Mouse (Mus musculus) layer of hippocampus, adult 18-20 months (tissue): ENCODE results near the gene Nme9. TPM values are rescaled to one million over a fixed set of nuclear protein-coding genes. Genes with fewer than 3 reads are reported as not detected.

ENCODE experiments used
- DNase-seq, 2 experiments: peaks; one replicate each; pipeline ENCODE4 v3.0.0; 2022; ENCODE audit warnings: low spot score in 2 of 2
- total RNA-seq, 2 experiments: library from RNA; stranded (reverse); gene quantifications; 2 replicates each; pipeline ENCODE4 v1.2.3; 2021

Nme9 gene
- total RNA-seq, 2 experiments from 2014 or later, result 0.46 to 1.1 TPM

DNA sequence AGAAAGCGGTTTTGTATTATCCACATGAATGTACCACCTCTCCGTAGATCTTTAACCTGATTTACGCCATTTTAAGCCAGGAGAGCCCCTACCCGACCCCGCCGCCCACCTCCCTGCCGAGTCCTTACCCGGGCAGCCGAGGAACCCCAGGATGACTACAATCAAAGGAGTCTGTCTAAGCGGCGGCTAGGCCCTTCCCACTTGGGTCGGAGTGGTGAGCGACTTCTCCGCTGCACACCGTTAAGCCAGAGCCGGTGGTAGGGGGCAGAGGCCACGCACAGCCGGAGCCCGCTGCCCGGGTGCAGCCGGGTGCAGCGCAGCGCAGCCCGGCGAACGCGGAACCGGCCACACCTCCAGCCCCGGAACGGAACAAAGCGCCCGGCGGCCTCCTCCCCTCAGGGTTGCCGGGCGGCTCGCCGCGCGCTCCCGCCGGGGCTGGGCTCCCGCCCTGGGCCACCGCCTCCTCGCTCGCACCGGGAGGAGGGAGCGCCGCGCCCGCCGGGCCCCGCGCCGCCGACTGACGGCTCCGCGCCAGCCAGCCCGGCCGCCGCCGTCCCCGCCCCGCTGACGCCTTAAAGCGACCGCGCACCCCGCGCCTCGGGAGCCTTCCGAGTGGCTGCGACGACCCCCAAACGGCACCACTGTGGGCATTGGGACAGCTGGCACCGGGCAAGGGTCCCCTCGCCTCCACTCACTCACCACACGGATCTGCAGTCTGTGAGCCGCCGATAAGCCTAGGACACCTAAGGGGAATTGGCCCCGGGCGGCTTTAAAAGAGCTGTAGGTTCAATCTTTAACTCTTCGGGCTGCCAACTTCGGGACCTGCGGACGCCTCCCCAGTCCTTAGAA lies 14.9 kb upstream of the Nme9 start:
- peak; percentile 71 to 84 for DNase-seq

DNA sequence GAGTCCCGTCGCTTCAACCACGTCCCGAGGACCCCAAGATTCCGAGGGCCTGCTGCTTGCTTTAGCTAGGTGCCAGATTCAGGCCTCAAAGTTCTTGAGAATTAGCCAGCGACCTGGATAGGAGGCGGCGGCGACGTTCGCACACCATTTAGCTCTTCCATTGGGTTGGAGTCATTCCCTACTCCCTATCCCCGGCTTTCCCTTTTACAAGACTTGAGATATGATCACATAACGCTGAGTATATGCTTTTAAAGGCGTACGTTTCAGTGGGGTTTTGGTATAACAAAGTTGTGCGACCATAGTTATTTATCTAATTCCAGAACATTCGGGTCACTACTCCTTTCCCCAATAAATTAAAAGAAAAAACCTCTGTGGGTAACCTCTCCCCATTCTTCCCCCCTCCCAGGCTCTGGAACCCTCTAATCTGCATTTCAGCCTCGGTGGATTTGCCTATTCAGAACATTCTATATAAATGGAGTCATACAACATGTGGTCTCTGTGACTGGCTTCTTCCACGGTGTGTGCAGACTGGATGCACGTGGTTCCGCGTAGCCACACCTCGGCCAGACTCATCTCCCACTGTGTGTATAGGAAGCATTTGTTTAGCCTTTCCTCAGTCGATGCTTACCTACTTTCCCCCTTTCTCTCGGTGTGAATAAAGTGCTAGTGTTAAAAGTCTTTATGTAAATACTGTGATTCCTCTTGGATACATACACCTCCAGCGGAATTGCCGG lies 14.1 kb upstream of the Nme9 start, which contains the start of gene Mras:
TSS of gene Mras (minus strand) at position 351 of the 734 bp plus-strand sequence.
- DNase-seq, result no peak

DNA sequence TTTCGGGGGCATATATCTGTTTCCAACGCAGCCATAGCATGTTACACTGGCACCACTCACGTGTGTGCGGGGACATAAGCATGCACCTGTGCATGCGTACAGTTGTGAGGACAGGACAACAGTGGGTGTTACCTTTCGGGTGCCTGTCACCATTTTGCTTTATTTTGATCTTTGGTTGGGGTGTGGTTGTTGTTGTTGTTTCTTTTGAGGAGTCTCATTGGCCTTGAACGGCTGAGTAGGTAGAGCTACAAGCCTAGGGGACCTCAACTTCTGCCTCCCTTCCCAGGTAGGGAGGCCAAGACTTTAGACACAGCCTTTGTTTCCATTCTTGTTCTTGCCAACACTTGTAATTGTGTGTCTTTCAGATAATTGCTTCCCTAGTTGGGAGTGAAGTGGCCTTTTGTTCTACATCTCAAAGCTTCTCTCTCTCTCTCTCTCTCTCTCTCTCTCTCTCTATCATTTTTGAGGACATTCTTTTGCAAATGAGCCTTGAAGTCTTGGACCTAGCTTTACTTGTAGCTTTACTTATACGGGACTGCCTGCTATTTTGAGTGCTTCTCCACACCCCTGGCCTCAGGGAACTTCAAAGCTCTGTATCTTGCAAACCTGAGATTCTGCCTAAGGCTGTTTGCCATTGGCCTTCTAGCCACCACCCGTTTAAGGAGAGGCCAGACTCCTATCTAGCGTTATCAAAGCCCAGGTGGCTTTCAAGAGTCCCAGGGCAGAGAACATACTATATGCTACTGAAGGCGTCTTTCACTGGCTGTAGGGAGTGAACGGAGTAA lies 13.3 kb upstream of the Nme9 start:
- no peak for DNase-seq

DNA sequence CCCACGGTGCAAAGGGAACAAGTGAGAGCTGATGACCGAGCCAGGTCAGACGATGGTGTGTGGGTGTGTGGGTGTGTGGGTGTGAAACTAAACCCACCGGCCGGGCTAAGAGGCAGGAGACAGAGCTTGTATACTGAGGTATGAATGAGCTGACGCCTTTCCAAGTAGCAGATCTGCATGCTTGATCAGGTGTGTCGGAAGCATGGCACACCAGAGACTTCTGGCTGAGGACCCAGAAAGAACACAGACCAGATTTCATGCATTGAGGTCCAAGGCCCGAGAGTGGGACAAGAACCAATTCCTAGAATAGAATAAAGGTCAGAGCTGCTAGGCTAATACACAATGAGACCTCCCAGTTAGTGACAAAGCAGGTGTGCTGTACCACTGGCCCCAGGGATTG lies 12.2 kb upstream of the Nme9 start:
- DNase-seq, result no peak

DNA sequence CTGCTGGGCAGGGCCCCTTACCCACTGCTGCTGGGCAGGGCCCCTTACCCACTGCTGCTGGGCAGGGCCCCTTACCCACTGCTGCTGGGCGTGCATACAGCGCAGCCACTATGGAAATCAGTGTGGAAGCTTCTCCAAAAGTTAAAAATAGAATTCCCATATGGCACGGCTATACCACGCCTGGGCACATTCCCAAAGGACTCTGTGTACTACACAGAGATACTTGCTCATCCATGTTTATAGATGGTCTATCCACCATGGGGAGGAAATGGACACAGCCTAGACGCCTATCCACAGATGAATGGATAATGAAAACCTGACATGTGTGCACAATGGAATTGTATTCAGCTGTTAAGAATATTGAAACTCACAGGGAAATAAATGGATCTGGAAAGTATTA lies 10.3 kb upstream of the Nme9 start:
- peak in 1 of 2 experiments; percentile 46 for DNase-seq

DNA sequence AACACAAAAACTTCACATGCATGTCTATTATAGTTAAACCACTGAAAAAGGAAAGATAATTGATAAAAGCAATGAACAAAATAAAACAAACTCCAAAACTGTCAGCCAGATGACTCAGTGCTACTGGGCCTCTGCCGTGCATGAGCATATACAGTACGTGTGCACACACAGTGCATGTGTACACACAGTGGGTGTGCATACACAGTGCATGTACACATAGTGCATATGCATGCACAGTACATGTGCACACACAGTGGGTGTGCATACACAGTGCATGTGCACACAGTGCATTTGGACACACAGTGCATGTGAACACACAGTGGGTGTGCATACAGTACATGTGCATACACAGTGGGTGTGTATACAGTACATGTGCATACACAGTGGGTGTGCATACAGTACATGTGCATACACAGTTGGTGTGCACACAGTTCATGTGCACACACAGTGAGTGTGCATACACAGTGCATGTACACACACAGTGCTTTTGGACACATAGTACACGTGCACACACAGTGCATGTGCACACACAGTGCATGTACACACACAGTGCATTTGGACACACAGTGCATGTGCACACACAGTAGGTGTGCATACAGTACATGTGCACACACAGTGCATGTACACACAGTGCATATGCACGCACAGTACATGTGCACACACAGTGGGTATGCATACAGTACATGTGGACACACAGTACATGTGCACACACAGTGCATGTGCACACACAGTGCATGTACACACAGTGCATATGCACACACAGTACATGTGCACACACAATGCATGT lies 9.4 kb upstream of the Nme9 start:
- no peak for DNase-seq

DNA sequence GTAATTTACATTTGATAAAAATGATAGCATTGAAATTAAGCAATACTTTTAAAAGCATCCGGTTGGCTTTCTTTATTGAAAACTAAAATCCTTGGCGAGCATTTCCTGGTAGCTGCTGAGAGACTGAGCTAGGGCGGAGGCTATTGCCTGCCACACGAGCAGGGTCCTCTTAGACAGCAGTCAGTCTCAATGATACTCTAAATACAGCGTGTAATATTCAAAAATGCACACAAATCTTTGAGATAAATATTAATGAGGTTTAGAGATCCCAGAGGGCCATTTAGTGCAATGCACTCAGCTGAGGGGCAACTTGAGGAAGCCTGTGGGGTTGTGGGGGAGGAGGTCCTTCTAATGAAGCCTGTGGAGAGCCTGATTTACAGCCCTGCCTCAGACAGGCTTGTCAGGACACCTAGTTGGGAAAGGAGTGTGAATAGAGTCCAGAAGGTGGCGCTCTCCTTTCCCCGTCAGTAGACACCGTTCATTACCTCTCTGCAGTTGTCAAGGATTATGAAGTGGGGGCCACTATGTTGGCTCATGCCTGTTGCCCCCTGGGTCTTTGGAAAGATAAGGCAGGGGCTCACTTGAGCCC lies 6.6 kb upstream of the Nme9 start:
- DNase-seq, result no peak

DNA sequence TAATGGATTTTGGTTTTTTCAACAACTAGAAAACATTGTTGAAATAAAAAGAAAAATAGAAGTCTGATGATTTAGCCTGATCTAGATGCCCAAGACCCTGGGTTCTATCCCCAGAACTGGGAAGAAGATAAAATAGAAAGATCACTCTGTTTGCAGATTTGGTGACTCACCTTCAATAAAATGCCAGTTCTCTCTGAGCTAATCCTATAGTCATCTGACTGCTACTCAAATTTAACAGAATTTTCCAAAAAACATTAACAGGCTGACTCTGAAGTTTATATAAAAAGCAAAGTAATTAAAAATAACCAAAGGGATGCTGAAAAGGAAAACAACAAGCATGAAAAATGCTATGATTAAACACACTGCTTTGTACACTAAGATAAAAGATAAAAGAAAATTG lies 5.0 kb upstream of the Nme9 start:
- DNase-seq, result no peak

DNA sequence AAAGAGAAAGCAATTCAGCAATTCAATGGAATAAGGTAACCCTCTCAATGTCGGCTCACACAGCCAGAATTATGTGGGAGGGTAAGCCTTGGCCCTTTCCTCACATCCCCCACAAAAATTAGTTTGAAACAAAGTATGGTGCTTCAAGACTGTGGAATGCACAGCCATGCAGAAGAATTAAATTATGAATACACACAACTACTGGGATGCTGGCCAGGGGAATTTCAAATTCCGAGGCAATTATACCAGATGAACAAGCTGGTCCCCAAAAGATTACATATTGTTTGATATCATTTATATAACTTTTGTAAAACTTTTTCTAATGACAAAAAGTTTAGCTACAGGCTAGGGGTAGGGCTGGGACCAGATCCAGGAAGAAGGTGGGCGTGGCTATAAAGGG lies 4.0 kb upstream of the Nme9 start:
- peak in 1 of 2 experiments; percentile 77 for DNase-seq

DNA sequence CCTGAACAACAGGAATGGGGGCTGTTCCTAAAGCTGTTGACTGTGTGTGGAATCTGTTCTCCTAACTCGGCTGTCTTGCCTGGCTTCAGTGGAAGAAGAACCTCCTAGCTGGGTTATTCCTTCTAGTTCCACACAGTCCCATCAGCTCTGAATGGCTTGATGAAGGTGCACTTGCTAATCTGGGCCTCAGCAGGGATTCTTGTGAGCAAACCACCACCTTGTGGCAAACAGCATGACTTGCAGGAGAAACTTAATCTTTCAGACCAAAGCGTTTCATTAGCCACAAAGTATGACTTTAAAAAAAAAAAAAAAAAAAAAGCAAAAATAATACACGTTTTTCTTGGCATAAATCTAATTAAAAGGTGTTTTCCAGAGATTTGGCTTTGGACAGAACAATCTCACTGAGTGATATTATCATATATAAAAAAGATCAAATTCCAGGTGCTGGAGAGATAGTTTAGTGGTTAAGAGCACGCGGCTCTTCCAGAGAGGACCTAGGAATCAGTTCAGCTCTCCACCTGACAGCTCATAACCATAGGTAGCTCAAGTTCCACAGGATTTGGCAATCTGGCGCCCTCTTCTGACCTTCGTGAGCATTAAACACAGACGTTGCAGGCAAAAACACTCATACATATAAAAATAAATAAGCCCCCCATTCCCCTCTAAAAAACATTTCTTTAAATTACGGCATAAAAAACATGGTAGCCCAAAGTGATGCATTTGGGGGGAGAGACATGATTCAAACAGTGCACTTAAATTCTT lies 1.2 kb upstream of the Nme9 start:
- no peak for DNase-seq

DNA sequence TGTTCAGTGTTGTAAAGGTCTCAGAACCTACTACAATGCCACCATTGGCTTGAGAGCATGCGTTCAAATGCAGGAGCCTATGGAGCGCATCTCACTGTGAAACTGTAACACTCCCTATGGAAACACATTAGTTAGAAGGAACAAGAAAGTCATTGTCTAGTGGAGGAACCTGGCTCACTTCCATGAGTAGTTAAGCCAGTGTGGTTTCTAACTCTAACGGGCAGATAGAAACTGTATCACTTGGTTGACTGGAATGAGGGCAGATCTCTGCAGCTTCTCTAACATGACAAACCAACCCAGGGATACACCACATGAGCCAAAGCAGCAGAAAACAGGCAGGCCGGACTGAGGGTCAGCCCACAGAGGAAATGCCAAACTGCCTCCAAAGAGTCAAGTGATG lies 2.9 kb downstream of the Nme9 start:
- no peak for DNase-seq

DNA sequence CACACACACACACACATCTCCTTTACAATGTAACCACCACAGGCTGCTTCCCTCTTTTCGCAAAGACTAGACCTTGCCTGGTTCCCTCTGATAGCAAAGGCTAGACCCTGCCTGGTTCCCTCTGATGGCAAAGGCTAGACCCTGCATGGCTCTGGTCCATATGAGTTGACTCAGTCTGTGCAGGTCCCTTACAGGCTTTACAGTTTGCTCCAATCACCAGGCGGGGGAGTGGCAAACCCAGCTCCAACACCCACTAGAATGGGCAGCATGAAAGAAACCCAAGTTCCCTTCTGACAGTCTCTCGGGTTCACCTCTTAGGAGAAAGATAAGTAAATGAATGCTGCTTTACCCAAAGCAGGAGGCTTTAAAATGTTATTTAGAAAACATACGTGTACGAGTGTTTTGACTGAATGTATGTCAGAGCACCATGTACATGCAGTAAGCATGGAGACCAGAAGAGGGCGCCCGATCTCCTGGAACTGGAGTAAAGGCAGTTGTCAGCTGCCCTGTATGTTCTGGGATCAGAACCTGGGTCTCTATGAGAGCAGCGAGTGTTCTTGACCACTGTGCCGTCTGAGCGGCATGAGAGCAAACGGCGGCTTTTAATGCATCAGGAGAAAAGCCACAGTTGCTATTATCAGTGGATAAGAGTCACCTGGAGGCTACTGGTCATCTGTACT lies 7.4 kb downstream of the Nme9 start:
- peak in 1 of 2 experiments; percentile 68 for DNase-seq

DNA sequence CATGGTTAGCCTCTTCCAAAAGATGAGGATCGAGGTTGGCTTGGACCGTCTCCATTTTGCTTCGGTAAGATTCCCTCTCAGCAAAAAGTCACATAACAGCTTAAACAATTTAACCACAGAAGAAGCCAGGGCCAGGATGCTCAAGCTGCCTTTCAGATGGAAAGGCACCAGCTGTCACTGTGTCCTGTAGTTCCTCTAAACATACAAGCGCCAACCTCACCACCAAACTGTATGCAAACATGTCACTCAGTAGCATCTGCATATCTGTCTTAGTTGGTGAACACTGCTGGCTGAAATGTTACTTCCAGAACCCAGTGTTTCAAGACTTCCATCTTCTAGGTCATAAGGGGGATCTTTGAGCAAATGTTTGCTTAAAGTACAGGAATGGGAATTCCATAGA lies 8.5 kb downstream of the Nme9 start:
- no peak for DNase-seq

DNA sequence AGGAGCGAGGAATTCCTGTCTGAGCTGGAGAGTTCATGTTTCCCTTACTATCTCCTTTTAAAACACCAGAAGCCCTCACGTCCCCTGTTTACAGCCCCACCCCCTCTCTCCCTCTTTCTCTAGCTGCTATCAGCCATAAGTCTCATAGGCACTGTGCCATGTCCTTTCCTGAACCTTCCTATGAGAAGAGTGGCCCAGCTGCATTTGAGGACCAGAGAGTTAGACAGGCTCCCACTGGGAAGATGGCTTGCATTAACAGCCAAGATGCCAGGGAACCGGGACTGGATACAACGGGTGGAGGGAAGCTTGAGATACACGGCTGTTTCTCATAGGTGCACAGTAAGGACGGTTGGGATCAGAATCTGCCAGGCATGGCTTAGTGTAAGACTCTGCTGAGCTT lies 13.6 kb downstream of the Nme9 start:
- DNase-seq, result no peak

DNA sequence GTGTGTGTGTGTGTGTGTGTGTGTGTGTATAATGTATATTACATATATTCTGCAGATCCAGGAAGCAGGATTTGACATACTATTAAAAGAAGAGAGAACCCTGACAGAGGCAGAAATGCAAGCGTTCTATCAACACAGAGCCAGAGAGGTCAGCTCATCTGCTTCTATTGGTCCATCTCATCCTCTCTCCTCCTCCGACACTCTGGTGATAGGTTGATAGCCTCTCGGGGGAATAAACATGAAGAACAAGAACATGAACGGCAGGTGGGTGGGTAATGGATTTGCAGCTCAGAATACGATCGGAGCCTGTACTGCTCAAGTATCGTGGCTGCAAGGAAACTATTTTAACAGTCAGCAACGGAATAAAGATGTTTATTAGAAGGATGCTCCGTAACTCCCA lies 17.3 kb downstream of the Nme9 start:
- DNase-seq, result no peak

DNA sequence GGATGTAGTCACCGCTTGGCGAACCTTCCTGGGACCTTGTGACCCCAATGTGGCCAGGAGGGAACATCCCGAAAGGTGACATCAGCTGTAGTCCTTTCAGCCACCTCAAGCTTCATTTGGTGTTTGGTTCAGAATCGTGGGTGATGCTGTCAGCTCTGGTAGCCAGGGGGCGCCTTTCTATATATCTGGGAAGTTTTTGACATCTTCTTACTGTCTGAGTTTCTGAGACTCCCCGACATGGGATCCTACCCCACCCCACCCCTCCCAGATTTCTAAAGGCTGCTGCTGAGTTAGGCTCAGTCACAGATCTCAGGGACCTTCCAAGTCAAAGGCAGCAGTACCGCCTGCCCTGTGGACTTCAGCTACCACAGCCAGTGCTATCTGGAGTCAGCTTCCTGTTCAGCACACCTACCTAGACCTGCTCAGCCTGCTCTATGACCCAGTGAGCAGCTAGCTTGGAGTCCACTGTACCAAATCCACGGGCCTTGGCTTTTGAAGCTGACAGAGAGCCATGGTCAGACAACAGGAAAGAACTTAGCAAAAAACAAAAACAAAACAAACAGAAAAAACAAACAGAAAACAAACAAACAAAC lies 18.5 kb downstream of the Nme9 start:
- no peak for DNase-seq

DNA sequence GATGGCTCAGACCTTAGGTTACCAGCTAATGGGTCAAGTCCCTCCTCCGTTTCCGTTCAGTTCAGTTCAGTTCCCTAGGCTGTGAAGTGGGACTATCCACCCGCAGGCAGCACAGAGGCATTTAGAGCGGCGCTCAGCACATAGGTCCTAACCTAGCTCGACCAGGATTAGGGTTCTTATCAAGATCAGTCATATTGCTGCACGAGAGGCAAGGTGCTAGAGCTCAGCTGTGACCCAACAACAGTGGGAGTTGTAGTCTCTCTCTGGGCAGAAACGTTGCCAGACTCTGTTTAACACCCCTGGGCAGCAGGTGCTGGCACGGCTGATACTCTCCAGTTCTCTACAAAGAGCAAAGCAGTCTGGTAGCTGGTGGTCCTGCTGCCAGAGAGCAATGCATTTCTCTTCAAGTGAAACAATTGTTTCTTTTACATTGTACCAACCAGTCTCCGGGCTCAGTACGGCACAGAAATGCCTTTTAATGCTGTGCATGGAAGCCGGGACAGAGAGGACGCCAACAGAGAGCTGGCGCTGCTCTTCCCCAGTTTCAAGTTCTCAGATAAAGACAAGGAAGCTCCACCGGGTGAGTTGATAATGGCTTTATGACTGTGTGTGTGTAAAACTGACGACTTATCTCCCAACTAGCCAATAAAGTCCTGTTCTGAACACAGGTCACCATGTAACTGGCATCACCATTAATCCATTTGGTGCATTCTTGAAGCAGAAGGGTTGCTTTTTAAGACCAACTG lies 19.2 kb downstream of the Nme9 start:
- no peak for DNase-seq

DNA sequence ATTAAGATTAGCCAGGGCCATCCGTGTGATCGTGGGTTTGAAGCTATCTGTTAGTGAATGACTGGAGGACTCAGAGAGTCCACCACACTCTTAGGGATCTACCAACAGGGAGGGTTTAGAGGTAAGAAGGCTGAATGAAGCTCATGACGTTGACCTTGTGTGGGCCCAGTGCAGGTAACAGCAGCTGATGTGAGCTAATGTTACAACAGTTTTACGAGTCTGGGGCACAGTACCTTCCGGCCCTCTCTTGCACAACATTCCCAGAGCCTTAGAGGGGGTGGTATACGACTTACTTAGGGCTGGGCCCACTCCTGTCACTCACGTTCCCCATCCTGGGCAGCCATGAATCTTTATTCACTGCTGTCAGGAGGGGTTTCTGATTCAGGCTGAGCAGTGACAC lies 20.1 kb downstream of the Nme9 start:
- no peak for DNase-seq
